In genomic region chr12:4500516-4500915, GRCm38 (mm10) we compare ENCODE assay signal across 16 mouse cellular contexts.
"Had no signal": no experiment of that assay in that cellular context is flagged by ENCODE, and none has a peak within 500 bp of the region (broad histone marks: within the 10 kb centered on the region; RNA-seq: fewer than 3 reads in every experiment).

No protein-coding gene starts in this region.

- H3K27me3 ChIP-seq: neural tube, embryonic 13.5 days; neural tube, embryonic 15.5 days; stomach, embryonic 15.5 days had no signal

- H3K4me3 ChIP-seq: neural tube, embryonic 13.5 days; neural tube, embryonic 15.5 days; stomach, embryonic 15.5 days had no signal

- H3K36me3 ChIP-seq: neural tube, embryonic 13.5 days; neural tube, embryonic 15.5 days; stomach, embryonic 15.5 days had no signal

- H3K27ac ChIP-seq: neural tube, embryonic 13.5 days; neural tube, embryonic 15.5 days; stomach, embryonic 15.5 days; stomach, postnatal 0 days had no signal

- DNase-seq: retina, postnatal 1 day; right cerebral cortex, adult 18-20 months; right cerebral cortex, postnatal 14 days; right cerebral cortex, postnatal 25 days; right cerebral cortex, postnatal 4 days; spleen, adult 18-20 months; thymus, adult 18-20 months; thymus, adult 2 months; thymus, postnatal 14 days; thymus, postnatal 25 days; thymus, postnatal 36 days; thymus, postnatal 4 days had no signal

- H3K4me2 ChIP-seq: neural tube, embryonic 13.5 days; neural tube, embryonic 15.5 days; stomach, embryonic 15.5 days had no signal

- H3K9ac ChIP-seq: neural tube, embryonic 13.5 days; neural tube, embryonic 15.5 days; stomach, embryonic 15.5 days had no signal

- H3K4me1 ChIP-seq: stomach, embryonic 15.5 days had no signal

- H3K9me3 ChIP-seq: neural tube, embryonic 13.5 days; neural tube, embryonic 15.5 days; stomach, embryonic 15.5 days had no signal
